Mouse (Mus musculus) B cell, adult 2 months (primary cell): Measurements from ENCODE around the gene Mesd.

Experiments
- DNase-seq, 2 experiments: peaks; one replicate each; pipeline ENCODE4 v3.0.0; 2022

Mesd gene

GRCm38 (mm10) chr7:83920241-83920640 is 36.0 kb downstream of the Mesd start:
- no peak for DNase-seq

GRCm38 (mm10) chr7:83921637-83922036 is 37.4 kb downstream of the Mesd start:
- DNase-seq: no peak

GRCm38 (mm10) chr7:83939017-83939721 is 54.9 kb downstream of the Mesd start:
- no peak for DNase-seq

- no peak for DNase-seq
Measured at GRCm38 (mm10) chr7:83940136-83940535, 55.9 kb downstream of the Mesd start.

- no peak for DNase-seq
Measured at GRCm38 (mm10) chr7:83941701-83942101, 57.4 kb downstream of the Mesd start.

- no peak for DNase-seq
Measured at GRCm38 (mm10) chr7:83948743-83949142, 64.5 kb downstream of the Mesd start.

- DNase-seq: no peak
Measured at GRCm38 (mm10) chr7:83949662-83950061, 65.4 kb downstream of the Mesd start.
